Mouse (Mus musculus) olfactory bulb, adult 2 months (tissue): ENCODE measurements at regions not wholly inside any gene's neighbourhood (a gene's known extent, or its start where the extent isn't known, plus 50 kb on each side); places are given as distances from the start of the nearest gene placed in this dataset.

Experiments used
- CTCF ChIP-seq: fragments of 200-500 bp; IDR thresholded peaks from 2 replicates; pipeline ENCODE4 v1.5.1; 2012; ENCODE audit warnings: low read depth, mild to moderate bottlenecking, low read length, moderate library complexity; ENCODE audit not compliant: insufficient read depth
- POLR2A ChIP-seq: fragments of 200-500 bp; IDR thresholded peaks from 2 replicates; pipeline ENCODE4 v1.6.1; 2012; ENCODE audit warnings: mild to moderate bottlenecking, low read depth, low read length, moderate library complexity; ENCODE audit not compliant: insufficient read depth

GRCm38 (mm10) chr13:5519181-5519580 lies 342.1 kb upstream of the Klf6 start:
- TF ChIP-seq POLR2A: no peak
- TF ChIP-seq CTCF: no peak
